Mouse (Mus musculus): ENCODE data around the gene Ssxb1.
"Not testable (repeated sequence)": the region's sequence is repeated elsewhere in the genome, so short reads cannot be mapped to it uniquely, and the experiment has no call there.

Gene Ssxb1

GRCm38 (mm10) chrX:8413005-8413404 is at the start of gene Ssxb1:
Gene Ssxb1 (plus strand): TSS chrX:8413305.
- not testable (repeated sequence) for DNase-seq

- DNase-seq: not testable (repeated sequence)
Observed at GRCm38 (mm10) chrX:8366678-8367077, 46.4 kb upstream of the Ssxb1 start, which contains the start of gene Ssxb9. Gene Ssxb9 (plus strand): TSS chrX:8366978.

GRCm38 (mm10) chrX:8461626-8462025 is 48.5 kb downstream of the Ssxb1 start, which contains the start of gene Ssxb2:
Gene Ssxb2 (minus strand): TSS chrX:8461726.
- DNase-seq: not testable (repeated sequence)

Data from kidney, postnatal 10 days (tissue).